Mouse (Mus musculus) natural killer cell, adult 2 months (primary cell): ENCODE measurements around the gene Sept9.

Experiments used
- DNase-seq, 2 experiments: peaks; one replicate each; pipeline ENCODE4 v3.0.0; 2022; ENCODE audit warnings: low spot score in 2 of 2

Gene Sept9

DNA sequence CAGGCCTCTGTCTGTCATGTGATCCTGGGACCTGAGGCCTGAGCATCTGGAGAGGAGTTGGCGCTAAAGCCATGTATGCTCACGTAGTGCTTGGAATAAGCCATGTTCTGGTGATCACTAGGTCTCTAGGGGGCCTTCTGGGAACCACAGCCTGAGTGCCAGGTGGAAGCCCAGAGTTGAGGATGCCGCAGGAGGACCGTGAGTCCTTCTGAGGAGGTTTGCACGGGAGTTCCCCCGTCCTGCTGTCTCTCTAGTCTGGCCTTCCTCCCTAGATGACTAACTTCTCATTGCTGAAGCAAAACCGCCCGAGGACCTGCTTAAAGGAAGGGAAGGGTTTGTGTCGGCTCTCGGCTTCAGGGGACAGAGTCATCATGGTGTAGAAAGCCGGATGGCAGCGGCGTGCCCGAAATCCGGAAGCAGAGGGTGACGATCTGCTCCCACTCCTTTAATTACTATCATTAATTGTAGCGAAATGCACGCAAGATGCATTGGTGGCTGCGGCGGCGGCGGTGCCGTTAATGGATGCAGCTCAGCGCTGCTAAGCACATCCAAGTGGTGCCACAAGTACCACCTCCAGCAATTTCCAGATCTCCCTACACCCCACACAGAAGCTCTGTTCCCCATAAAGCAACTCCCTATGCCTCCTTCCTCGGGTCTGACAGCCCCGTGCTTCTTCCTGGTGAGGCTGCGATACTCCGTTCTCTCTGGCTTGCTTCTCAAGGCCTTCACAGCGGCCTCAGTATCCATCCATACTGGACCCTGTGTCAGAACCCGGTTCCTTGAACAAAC is 92.0 kb downstream of the Sept9 start:
- no peak for DNase-seq

DNA sequence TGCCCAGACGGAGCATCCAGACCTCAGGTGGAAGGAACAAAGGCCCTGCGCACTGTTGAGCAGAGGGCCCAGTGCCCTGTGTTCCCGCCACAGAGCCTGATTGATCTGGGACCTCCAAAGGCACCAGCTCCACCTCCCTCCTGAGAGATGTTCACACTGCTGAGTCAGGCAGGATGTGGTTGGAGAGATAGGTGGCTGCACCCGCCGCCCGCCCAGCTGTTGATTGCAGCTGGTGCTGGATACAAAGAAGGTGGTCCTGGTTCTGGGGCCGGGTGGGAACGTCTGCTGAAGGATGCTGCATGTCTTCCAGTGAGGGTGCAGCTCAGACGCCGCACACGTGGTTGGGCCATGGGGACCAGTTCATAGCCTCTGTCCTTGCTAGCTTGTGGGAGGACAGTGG is 93.0 kb downstream of the Sept9 start:
- peak; percentile 78 to 84 for DNase-seq

DNA sequence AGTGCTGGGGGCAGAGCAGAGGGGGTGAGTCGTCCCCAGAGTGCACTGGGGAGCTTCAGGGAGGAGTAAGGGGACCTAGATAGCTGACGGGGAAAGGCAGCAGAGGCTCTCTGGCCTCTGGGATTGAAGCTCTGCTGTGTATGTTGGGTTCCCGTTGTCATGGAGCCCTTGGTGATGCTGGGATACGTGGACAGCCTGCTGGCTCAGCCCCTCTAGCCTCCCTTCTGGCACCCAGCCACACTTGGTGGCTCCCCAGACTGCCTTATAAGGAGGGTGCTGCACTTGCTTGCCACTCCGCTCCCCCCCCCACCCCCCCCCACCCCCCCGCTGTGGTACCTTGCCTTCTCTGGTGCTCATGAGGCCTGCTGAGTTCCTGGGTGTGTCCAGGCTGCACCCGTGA is 95.8 kb downstream of the Sept9 start:
- DNase-seq, result no peak

- no peak for DNase-seq
Observed at GRCm38 (mm10) chr11:117296116-117296499, 96.6 kb downstream of the Sept9 start.

DNA sequence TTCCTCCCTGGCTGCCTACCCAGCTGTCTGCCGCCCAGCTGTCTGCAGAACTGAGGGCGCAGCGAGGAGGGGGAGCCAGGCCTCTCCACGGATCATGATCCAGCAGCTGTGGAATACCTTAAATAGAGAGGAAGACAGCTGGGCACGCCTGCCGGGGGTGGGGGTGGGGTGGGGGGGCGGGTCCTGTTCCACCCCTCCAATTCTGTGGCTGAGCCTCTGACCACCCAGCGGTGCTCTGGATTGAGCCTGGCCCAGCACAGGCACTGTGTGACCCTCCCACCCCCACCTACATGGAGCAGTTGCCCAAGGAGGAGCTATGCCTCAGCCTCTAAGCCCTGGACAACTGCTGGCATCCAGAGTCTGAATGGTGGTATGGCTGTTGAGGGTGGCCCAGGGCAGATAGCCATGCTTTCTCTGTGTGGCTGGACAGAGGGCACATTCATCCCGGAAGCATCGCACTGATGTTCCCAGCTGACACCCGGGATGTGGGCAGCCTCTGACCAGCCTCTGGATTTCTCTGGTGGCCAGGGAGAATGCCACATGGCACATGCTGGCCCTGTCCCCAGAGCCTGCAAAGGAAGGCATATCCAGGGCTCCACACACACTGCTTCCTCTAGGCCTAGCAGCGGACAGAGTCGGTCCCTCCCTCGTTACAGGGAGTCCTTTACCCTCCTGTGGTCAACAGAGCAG is 97.2 kb downstream of the Sept9 start:
- DNase-seq, result no peak

DNA sequence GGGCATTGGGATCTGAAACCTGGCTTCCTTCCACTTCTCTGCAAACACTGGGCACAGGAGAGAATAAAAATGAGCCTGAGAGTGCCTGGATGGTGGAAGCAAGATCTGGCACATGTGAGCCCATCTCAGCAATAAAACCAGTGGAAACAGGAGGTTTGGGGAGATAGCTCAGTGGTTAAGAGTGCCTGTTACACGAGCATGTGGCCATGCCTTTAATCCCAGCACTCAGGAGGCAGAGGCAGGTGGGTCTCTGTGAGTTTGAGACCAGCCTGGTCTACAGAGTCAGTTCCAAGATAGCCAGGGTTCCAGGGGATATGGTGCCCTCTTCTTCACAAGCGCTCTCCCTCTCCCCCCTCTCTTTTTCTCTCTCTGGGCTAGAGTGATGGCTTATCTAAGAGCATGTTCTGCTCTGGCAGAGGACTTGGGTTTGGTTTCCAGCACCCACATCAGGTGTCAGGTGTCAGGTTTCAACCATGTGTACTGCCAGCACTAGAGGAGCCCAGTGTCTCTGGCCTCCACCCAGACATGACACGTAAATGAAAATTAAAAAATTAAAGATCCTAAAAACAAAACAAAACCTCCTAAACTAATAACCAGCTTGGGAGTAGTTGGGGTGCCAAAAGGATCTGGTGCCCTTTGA is 97.8 kb downstream of the Sept9 start:
- DNase-seq, result no peak

GRCm38 (mm10) chr11:117299741-117300140 is 100.3 kb downstream of the Sept9 start:
- no peak for DNase-seq

DNA sequence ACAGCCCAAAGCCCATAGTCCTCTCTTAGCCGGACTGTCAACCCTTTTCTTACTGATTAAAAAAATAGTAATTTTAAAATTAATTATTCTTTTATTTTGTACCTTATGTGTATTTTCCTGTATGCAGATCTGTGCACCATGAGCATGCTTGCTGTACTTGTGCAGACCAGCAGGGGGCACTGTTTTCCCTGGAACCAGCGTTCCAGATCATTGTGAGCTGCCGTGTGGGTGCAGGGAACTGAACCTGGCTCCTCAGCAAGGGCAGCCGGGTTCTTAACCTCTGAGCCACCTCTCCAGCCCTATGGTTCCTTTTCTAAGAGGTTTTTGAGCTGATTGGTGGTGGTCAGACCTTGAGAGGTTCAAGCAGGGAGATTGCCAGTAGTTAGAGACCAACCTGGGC is 101.3 kb downstream of the Sept9 start:
- DNase-seq, result no peak

GRCm38 (mm10) chr11:117301716-117302115 is 102.3 kb downstream of the Sept9 start:
- no peak for DNase-seq

GRCm38 (mm10) chr11:117302371-117302770 is 102.9 kb downstream of the Sept9 start:
- DNase-seq, result no peak

DNA sequence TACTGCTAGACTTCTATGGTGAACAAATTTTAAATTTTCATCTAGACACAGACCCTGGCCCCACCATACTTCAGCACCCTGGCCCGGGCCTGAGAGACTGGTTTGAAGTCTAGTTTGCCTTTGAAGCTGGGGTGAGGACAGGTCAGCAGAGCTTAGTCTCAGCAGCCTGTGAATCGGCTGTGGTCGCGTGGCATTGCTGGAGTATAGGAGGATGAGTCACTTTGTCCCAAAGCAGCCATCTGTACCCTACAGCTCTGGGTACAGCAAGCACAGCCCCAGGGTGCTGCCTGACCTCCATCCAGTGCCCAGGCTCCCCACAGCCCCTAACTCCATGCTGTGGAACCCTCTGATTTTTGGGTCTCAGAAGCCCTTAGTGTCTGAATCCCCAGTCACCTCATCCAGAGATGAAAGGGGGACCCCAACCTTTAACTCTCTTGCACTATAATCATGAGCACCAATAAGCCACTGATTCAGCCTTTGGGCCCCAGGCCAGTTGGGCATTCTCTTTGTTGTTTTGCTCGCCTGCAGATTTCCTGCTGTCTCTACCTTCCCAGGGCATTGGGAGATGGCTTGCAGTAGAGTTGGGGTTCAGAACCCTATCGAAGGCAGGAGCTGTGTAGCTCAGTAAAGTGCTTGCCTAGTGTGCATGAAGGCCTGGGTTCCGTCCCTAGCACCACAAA is 106.2 kb downstream of the Sept9 start:
- no peak for DNase-seq

DNA sequence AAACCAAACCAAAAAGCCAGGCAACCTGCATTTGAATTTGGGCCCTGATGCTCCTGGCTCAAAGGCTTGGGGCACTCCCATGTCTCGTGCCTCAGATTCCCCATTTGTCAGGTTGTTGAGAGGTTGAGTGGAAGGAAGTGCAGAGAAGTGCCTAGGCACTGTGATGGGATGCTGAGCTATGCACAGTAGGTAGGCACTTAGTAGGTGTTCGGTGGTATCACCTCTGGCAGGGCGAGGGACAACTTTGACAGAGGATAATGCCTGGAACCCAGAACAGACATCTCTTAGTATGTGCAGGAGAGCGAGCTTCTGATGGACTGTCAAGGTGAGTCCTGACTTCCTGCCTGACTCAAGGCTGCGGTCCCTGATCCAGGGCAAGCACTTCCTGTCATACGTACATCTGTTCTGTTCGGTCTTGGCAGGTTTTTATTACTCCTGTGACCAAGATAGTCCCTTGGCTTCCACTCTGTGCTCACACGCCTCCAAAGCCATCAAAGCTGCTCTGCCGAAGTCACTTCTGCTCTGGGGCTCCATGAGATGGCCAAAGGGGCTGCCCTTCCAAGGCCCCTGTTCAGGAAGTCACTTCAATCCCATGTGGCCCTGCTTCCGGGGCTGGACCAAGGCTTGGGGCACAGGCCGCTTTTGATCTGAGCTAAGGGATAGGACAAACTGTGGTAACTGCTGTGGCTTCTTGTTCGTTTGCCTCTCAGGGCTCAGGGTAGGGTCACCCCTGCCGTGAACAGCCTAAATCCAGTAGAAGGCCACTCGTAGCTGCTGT is 107.0 kb downstream of the Sept9 start:
- peak in 1 of 2 experiments; percentile 25 for DNase-seq

DNA sequence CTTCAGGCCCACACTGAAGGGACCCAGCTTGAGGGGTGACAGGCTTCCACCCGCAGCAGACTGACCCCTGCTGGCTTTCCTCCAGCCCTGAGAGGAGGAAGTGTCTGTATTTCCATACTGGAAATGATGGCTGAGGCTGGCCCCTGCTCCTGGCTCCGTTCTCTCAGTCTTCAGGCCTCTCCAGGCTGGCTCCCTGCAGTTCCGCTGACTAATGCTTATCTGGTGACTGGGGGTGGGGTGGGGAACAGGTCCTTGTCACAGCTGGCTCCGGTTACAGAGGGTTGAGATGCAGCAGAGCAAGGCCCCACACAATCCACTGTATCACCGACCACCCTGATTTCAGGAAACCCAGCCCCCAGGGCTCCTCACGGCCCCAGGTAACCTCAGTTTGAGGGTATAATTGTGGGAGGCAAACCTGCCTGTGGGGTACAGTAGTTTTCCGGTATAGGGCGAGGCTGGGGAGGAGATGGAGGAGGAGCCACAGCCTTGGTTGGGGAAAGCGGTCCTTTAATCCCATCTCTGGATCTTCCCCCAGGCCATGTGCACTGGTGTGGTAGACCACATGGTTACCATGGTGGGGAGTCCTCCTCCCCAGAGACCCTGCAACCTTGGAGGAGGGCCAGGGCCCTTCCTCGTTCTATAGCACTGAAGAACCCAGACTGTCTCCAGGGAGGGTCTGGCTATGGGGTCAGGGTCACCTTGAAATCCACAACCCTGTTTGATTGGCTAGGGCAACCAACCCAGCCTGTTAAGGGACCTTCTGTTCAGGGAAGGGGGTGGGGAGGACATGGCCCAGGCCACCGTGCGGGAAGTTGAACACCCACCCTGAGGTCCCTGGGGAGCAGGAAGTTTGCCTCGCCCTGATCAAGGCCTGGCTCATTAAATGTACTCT is 108.7 kb downstream of the Sept9 start:
- DNase-seq, result no peak

- no peak for DNase-seq
Observed at GRCm38 (mm10) chr11:117309108-117309917, 109.9 kb downstream of the Sept9 start.

DNA sequence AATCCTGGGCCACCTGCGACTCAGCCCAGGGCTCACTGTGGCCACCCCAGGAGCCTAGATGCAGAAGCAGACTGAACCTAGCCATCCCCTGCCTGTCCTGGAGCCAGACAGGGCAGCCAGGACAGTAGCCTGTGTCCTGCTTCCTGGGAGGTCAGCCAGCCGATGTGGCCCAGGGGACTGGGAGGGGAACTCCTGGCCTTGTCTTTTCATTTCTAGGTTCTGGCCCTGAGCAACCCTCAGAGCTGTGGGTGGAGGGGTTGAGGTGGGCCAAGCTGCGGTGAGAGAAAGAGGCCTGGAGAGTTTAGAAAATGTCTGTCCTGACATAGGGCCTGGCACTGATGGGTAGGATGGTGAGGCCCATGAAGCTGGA is 110.4 kb downstream of the Sept9 start:
- DNase-seq, result no peak

DNA sequence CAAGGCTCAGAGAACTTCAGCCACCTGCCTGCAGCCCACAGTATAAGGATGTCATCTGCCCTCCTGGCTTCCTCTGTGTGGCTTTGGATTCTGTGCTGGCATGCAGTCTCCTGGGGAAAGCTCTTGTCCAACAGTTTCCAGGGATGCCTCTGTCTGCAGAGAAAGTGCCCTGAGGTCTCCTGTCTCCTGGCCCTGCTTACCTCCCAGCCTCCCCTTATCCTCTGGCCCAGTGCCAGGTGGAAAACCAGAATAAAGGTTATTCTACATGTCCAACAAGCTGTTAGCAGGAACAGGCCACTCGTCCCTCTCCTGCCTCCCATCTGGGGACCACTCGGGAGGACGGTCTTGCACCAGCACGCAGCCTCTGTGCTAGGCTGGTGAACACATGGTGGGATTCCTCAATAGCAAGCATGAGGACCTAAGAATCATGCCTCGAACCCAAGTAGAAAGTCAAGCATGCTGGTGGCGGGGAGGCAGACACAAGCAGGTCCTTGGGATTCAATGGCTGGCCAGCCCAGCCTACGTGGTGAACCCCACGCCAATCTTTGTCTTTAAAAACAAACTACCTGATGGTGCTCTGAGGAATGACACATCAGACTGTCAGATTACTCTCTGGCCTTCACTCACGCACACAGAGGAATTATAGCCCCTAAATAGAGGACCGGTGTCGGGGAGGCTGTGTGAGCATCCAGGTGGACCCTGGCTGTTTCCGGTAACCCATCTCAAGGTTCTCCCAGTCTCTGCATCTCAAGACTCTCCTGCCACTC is 111.1 kb downstream of the Sept9 start:
- DNase-seq, result no peak

GRCm38 (mm10) chr11:117311127-117311800 is 111.8 kb downstream of the Sept9 start:
- DNase-seq, result no peak
